Mouse (Mus musculus) layer of hippocampus, postnatal 36 days (tissue): ENCODE measurements at regions not wholly inside any gene's neighbourhood (a gene's known extent, or its start where the extent isn't known, plus 50 kb on each side); places are given as distances from the start of the nearest gene placed in this dataset.

Experiments used
- DNase-seq, 2 experiments: peaks; one replicate each; pipeline ENCODE4 v3.0.0; 2022

DNA sequence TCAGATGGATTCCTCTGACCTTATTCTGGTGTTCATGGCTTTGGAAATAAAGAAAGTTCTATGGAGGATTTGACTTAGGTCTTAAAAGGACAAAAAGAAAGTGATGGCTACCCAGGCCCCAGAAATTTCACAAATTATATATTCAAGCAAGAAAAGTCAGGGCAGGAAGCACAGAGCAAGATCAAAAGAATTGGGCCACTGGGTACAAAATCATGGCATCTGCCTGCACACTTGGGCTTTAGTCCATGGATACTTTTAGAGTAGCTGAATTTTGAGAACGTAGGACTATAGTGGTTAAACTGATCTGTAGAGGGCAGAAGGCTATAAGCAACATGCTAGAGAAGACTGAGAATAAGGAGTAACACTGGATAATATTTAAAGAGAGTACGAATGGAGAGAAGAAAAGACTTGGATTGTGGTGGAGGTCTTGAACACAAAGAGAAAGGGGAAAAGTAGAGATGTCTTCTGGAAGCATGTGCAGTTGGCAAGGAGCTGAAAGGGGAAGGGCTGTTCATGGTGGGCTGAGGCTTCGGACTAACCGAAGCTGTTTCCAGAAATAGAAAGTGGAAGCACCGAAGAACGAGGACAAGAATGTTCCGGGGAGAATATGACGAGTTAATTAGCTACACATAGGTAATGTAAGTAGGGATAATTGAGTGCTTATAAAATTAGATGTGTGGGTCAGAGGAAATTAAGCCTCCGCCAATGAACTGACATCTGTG, 168.2 kb upstream of the Itga4 start:
- DNase-seq, result no peak

DNA sequence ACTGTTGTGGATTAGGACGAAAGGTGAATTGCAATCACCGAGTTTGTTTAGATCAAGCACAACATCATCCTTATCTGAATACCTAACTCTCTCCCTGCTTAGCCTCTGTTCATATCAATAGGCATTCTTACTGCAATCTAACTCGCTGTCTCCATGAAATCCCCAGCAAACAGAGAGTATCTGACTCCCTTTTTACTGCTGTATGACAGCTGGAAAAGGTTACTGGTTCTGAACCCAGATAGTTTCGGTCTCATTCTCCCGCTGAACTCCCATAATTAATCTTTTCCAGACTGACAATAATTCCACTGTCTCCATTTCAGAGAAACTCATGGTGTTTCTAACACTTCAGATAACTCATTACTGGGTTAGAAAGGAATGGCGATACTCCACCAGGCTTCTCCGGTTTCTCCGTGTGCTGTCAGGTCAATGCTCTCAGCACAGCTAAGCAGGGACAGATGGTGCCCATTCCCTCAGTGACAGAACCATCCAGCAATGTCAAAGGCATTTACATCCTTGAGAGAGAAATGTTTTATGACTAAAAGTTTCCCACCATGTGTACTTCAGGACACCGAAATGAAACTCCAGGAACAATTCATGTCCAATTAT, 167.5 kb upstream of the Itga4 start:
- no peak for DNase-seq

DNA sequence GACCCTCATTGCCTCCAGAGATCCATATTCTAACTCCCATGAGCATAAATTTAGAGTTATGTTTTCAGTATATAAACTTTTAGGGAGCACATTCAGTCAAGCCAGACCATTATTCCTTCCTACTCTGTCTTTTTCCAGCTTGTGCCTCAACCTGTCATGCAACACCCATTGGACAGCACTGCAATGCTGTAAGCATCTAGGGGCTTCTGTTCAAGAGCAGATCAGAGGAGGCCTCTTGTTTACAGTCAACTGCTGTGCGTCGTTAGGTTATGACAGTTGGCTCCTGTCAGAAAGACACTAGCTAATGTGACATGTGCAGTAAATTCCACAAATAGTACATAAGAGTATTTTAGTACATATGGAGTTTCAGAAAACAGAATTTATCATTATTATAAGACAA, 165.0 kb upstream of the Itga4 start:
- no peak for DNase-seq

DNA sequence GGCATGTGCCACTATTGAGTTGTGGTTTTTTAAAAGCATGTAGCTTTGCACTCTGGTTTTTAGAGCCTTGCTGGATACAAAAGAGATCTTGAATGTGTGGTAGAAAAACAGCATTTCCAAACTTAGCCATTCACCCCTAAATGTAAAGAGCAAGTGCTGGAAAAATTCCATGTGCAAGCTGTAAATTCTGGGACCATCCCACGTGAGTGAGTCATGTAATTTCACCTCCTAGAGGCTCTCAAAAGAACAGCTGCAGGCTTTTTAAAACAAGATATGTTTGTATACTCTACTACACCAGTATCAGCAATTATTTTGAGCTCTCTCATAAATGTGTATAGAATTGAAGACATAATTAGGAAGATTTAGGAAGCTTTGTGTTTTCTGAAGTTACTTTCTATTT, 160.9 kb upstream of the Itga4 start:
- no peak for DNase-seq

GRCm38 (mm10) chr2:79096532-79097251, 158.5 kb upstream of the Itga4 start:
- no peak for DNase-seq

GRCm38 (mm10) chr2:79099601-79100000, 155.6 kb upstream of the Itga4 start:
- DNase-seq, result no peak

DNA sequence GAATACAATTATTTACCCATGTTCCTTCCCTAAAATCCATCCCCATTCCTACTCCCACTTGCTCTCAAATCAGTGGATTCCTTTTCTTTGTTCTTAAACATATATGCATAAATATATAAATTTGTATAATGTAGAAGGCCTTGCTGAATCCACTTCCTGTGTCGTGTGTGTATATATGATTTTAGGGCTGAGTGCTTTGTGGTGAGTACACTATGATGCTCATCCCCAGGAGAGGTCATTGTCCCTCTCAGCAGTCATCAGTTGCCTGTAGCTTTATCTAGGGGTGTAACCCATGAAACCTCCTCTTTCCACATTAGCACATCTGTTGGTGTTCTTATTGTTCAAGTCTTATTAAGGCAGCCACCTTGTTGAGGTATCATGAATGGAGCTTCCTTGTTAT, 143.6 kb upstream of the Itga4 start:
- DNase-seq, result no peak

- DNase-seq, result no peak
Observed at GRCm38 (mm10) chr2:79112076-79112475, 143.2 kb upstream of the Itga4 start.

GRCm38 (mm10) chr2:79120610-79121345, 134.4 kb upstream of the Itga4 start:
- no peak for DNase-seq

- no peak for DNase-seq
Observed at GRCm38 (mm10) chr2:79122530-79122929, 132.7 kb upstream of the Itga4 start.

DNA sequence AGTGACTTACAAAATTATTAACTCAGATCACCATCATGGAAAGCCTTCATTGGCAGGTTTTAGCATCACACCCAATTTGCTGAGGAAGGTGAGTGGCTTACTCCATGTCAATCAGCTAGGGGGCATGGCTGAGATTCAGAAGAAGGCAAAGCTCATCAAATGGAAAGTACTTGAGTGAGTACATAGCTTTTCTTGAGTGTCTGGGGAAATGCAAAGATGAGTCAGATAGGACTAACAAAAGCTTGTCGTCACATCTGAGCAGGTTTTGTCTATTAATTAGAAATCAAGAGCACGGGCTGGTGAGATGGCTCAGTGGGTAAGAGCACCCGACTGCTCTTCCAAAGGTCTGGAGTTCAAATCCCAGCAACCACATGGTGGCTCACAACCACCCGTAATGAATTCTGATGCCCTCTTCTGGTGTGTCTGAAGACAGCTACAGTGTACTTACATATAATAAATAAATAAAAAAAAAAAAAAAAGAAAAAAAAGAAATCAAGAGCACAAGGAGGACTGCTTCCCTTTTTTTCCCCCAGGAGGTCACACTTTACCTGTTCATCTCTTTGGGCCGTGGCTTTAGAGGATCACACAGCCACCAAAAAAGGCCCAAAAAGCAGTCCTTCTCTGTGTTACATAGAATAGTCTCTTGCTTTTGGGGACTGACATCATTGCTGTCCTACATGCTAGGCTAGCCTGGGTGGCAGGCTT, 130.8 kb upstream of the Itga4 start:
- DNase-seq, result no peak

GRCm38 (mm10) chr2:79126170-79126879, 128.9 kb upstream of the Itga4 start:
- DNase-seq, result no peak

- DNase-seq, result no peak
Observed at GRCm38 (mm10) chr2:79126996-79127741, 128.1 kb upstream of the Itga4 start.

- no peak for DNase-seq
Observed at GRCm38 (mm10) chr2:79127822-79128221, 127.4 kb upstream of the Itga4 start.

DNA sequence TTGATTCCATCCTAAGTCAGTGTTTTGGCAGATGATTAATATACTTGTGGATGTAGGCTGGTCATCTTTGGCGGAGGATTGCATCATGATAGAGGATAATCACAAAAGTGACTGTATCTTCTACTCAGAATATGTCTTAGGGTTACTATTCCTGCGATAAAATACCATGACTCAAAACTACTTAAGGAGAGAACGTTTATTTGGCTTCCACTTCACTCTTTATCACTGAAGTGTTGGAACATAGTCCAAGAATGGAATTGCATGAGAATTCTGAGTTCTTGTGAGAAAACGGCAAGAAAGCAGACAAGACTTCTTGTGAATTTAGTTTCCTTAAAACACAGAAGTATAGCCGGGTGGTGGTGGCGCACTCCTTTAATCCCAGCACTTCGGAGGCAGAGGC, 124.6 kb upstream of the Itga4 start:
- DNase-seq, result no peak

DNA sequence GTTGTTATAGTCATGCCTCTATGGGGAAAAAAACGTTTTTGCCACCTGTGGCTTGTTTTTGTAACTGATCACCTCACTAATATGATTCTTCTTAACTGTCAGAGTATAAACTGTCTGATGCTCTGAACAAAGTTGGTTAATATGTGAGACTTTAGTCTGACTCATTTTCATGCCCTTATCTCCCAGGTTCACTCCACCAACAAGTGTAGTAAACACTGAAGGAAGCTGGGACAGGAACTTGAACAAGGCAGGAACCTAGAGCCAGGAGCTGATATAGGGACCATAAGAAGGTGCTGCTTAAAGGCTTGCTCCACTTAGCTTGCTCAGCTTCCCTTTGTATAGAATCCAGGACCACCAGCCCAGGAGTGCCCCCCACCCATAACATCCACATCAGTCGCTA, 124.0 kb upstream of the Itga4 start:
- no peak for DNase-seq

DNA sequence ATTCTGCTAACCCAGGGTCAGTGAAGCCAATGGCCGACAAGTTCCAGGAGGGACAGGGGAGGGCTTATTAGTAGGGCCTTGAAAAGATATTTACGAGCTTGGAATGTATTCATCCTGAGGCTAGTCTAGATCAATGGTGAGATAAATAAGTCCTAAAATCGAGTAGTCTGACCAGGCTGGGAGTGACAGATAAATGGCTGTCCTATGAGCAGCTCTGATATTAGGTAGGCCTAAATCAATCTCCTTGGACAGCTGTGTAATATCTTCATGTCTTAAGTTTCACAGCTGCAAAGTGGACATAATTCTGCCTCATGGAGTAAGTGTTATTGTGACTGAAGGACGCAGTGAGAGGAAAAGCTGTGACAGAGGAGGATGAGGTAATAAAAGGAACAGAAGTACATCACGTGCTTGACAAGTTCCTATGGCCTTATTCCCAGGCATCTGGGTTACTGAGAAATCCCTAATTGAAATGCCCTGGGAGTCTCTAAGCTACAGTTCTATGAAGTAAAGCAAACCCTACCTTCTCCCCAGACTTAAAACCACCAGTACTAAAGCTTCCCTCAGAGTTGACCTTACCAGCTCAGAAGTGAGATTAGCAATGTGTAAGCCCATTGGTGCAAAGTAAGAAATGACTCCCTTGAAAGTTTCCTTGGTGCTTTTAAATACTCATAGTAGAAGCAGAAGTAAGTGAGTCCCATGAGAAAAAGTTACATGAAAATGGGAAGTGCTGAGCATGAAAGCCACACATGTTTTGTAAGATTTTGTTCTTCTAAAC, 123.3 kb upstream of the Itga4 start:
- no peak for DNase-seq

DNA sequence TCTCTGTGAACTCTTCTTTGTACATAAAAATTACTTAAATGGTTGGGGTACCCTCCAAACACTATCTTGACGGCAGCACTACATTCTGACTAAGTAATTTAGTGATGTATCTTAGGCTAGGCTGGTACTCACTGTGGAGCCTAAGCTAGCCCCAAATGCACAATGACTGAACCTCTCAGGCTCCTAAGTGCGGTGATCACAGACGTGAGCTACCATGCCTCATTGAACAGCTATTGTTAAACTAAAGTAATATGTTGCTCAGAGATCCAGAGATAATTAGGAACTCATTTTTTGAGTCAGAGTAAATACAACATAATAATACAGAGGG, 122.7 kb upstream of the Itga4 start:
- DNase-seq, result no peak

GRCm38 (mm10) chr2:79134281-79134680, 120.9 kb upstream of the Itga4 start:
- no peak for DNase-seq

GRCm38 (mm10) chr2:79135986-79136385, 119.2 kb upstream of the Itga4 start:
- DNase-seq, result no peak
